Mouse (Mus musculus) ovary, postnatal 36 days (tissue): Measurements from ENCODE around the gene Crcp.
A peak's percentile ranks its signal among the peaks of the same experiment; 100 is the strongest.

ENCODE experiments used
- DNase-seq: peaks from one replicate; pipeline ENCODE4 v3.0.0; 2022; ENCODE audit warnings: low spot score, mixed read lengths

Crcp gene

DNA sequence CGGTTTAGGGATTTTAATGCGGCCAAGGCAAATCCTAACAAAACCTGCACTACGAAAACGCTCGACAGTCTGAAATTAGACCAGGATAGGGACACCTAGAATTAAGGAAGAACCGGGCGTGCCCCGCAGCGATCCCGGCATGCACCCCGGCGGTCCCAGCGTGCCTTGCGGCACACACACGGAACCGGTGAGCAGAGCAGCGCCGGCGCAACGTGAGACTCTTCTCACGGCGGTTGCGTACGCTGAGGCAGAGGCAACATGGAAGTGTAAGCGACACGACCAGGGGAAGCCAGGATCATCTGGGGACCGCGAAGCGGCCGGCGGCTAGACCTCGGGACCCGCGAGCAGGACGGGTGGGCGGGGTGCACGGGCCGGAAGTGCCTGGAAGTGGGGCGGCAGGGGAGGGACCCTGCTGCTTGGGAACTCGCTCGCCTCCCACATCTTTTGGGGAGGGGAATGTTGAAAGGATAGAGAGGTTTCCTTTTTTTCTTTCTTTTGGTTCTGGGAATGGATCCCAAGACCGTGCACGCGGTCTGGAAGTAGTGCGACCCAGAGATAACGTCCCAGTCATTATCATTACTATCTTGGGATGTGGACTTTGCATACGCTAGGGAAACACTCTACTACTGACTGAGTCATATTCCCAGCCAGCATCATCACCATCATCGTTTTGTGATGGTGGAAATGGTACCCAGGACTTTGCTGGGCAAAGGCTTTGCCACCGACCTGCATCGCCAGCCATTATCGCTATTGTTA, at the start of gene Crcp, which contains the start of gene Asl:
Gene Crcp (plus strand): TSS at position 149 of the 756 bp plus-strand sequence.
Gene Asl (minus strand): TSS at position 106 of the 756 bp plus-strand sequence.
- peak; percentile 83 for DNase-seq

- DNase-seq, result no peak
These were observed 48.9 kb upstream of the Crcp start for GRCm38 (mm10) chr5:129980216-129980615.

GRCm38 (mm10) chr5:129989376-129989775, 39.7 kb upstream of the Crcp start:
- peak; percentile 28 for DNase-seq

GRCm38 (mm10) chr5:129991898-129992297, 37.2 kb upstream of the Crcp start:
- DNase-seq, result no peak

GRCm38 (mm10) chr5:129993374-129993773, 35.7 kb upstream of the Crcp start:
- DNase-seq, result no peak

DNA sequence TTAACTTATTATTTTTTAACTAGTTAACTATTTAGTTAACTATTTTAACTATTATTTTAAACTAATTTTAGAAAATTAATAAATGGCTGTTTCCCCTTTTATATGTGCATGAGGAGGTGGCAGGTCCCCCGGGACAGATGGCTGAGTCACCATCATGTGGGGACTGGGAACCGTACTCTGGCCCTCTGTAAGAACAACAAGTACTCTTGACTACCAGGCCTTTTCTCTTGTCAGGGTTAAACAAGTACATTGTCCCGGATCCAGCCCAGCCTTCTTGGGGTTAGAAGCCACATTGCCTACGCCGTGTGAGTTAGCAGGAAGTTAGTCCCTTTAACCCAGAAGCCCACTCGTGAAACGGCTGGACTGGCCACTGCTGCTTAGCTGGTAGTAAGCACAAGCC, 34.1 kb upstream of the Crcp start:
- DNase-seq, result no peak

DNA sequence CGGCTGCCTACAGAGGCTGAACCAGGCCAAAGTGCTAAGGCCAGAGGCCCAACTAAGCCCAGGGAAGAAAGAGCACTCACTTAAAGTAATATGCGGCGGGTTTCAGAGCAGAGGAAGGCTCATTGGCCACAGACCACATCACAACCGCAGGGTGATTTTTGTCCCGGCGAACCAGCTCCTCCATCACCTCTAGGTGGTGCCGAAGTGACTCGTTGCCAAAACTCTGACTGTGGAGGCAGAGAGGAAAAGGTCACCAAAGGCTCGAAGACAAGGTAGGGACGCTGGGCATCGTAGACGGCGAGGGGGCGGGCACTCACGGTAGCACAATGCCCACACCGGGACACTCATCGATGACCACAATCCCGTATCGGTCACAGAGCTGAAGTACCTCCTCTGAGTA, 31.4 kb upstream of the Crcp start:
- DNase-seq, result no peak

GRCm38 (mm10) chr5:129999097-129999496, 30.0 kb upstream of the Crcp start:
- peak; percentile 50 for DNase-seq

GRCm38 (mm10) chr5:130000735-130001134, 28.4 kb upstream of the Crcp start:
- DNase-seq, result no peak

- DNase-seq, result no peak
These were observed 27.6 kb upstream of the Crcp start for GRCm38 (mm10) chr5:130001356-130001987.

GRCm38 (mm10) chr5:130002301-130003146, 26.6 kb upstream of the Crcp start, which contains the start of gene Gusb:
Gusb (minus strand) TSS chr5:130003049.
- DNase-seq, result peak; percentile 86

- DNase-seq, result no peak
These were observed 25.9 kb upstream of the Crcp start for GRCm38 (mm10) chr5:130003229-130003628.

GRCm38 (mm10) chr5:130007344-130007743, 21.7 kb upstream of the Crcp start:
- DNase-seq, result no peak

DNA sequence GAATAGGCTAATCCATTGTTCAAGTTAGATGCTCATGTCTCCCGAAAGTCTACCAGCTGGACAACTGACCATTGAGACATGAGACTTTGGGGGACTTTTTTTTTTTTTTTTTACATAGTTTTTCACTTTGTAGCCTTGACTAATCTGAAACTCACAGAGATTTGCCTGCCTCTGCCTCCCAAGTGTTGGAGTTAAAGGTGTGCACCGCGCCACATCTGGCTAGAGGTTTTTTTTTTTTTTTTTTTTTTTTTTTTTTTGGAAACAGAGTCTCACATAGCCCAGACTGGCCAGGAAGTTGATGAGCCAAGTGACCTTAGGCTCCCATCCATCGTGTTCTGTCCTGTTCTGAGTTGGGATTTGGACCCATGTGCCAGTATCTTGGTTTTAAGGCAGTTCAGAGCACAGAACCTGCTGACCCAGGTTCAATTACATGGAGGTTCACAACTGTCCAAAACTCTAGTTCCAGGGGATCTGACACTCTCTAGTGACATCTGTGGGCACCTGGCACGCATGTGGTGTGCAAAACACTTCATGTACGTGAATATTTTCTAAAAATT, 21.0 kb upstream of the Crcp start:
- DNase-seq, result no peak

DNA sequence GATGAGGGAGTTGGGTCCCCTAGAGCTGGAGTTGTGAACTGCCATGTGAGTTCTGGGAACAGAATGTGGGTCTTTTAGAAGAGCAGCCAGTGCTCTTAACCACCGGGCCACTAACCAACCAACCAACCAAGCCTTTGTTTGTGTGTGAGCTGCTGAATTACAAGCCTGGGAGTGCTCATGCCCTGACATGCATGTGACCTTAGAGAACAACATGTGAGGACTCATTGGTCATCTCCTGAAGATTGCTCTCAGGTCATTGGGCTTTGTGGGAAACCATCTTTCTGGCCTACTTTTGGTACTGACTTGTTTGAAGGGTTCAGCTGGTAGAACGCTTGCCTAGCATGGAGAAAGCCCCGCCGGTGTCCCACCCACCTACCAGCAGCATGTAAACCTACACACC, 19.3 kb upstream of the Crcp start:
- DNase-seq, result no peak

GRCm38 (mm10) chr5:130010961-130011360, 18.1 kb upstream of the Crcp start:
- no peak for DNase-seq

- no peak for DNase-seq
These were observed 14.0 kb upstream of the Crcp start for GRCm38 (mm10) chr5:130015104-130015503.

- DNase-seq, result no peak
These were observed 9.6 kb upstream of the Crcp start for GRCm38 (mm10) chr5:130019461-130019860.

- no peak for DNase-seq
These were observed 7.6 kb upstream of the Crcp start for GRCm38 (mm10) chr5:130021361-130021966.

GRCm38 (mm10) chr5:130022366-130022765, 6.7 kb upstream of the Crcp start:
- no peak for DNase-seq

GRCm38 (mm10) chr5:130023067-130023766, 5.9 kb upstream of the Crcp start:
- no peak for DNase-seq
